Mouse (Mus musculus): ENCODE measurements at regions not wholly inside any gene's neighbourhood (a gene's known extent, or its start where the extent isn't known, plus 50 kb on each side); places are given as distances from the start of the nearest gene placed in this dataset.

DNA sequence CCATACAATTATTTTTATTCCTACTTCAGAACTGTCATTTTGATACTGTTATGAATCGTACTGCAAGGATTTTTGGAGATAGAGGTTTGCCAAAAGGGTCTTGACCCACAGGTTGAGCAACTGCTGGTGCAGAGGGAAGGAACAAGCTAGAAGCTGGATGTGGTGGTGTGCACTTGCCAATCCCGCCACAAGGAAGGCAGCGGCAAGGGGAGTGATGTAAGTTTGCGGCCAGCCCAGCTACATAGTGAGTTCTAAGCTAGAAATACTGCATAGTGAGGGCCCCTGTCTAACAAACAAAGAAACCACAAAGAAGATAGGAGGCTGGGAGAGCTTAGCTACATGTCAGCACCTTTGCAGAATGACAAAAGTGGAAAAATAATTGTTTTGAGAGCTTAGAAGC lies 74.1 kb downstream of the 1700080O16Rik start:
- H3K4me1 ChIP-seq (ENCODE audit: control insufficient read depth in 1 of 2, insufficient read depth in 2 of 2, low read length in 2 of 2), result no peaks in the 10 kb centered on the region
- H3K4me3 ChIP-seq (ENCODE audit: control insufficient read depth in 1 of 2, insufficient read depth in 1 of 2, low read depth in 2 of 2, low read length in 2 of 2), result no peak overlapping the region
- H3K27ac ChIP-seq (ENCODE audit: control insufficient read depth, low read depth, low read length), result no peak overlapping the region
- H3K27me3 ChIP-seq (ENCODE audit: control insufficient read depth in 1 of 2, insufficient read depth in 2 of 2, low read length in 2 of 2), result no peaks in the 10 kb centered on the region
- no peak overlapping the region for H3K9ac ChIP-seq (ENCODE audit: control insufficient read depth, low read depth, low read length, poor library complexity, severe bottlenecking)
- H3K9me3 ChIP-seq (replicated peaks; ENCODE audit: insufficient read depth, low read length), result no peaks in the 10 kb centered on the region
- no peak for DNase-seq (ENCODE audit: low read depth, low spot score)
- no peaks in the 10 kb centered on the region for H3K36me3 ChIP-seq (ENCODE audit: control insufficient read depth in 1 of 2, insufficient read depth in 2 of 2, low read length in 2 of 2)
- no peaks in the 10 kb centered on the region for H3K79me2 ChIP-seq (ENCODE audit: control insufficient read depth, insufficient read depth, low read length, poor library complexity)
- TF ChIP-seq ZC3H11A (IDR thresholded peaks at IDR 0.05; ENCODE audit: low read depth, low read length), result no peak
- no peak for TF ChIP-seq MYC (IDR thresholded peaks at IDR 0.05; ENCODE audit: low read depth, low read length)
- no peak for TF ChIP-seq ZNF384 (IDR thresholded peaks at IDR 0.05; ENCODE audit: low read depth, low read length)
- TF ChIP-seq TBP (IDR thresholded peaks at IDR 0.05; ENCODE audit: low read depth, low read length), result no peak
- TF ChIP-seq MXI1 (IDR thresholded peaks at IDR 0.05; ENCODE audit: low read depth, low read length), result no peak
- TF ChIP-seq POLR2AphosphoS5 (IDR thresholded peaks at IDR 0.05; ENCODE audit: borderline replicate concordance, low read depth, low read length), result no peak
- no peak for TF ChIP-seq UBTF (IDR thresholded peaks at IDR 0.05; ENCODE audit: borderline replicate concordance, insufficient read depth, low read depth, low read length)
- TF ChIP-seq GABPA (IDR thresholded peaks at IDR 0.05; ENCODE audit: low read depth, low read length), result no peak
- no peak for TF ChIP-seq CHD2 (IDR thresholded peaks at IDR 0.05; ENCODE audit: low read length)
- no peak for TF ChIP-seq KAT2A (conservative IDR thresholded peaks at IDR 0.05; ENCODE audit: low read depth, low read length)
- TF ChIP-seq USF2 (IDR thresholded peaks at IDR 0.05; ENCODE audit: borderline replicate concordance in 1 of 2, insufficient read depth in 1 of 2, low read depth in 1 of 2, low read length in 2 of 2), result no peak
- no peak for TF ChIP-seq MAFK (IDR thresholded peaks at IDR 0.05; ENCODE audit: borderline replicate concordance, low read depth, low read length)
- TF ChIP-seq CHD1 (IDR thresholded peaks at IDR 0.05; ENCODE audit: low read depth, low read length), result no peak
- TF ChIP-seq ETS1 (IDR thresholded peaks at IDR 0.05; ENCODE audit: low read depth, low read length), result no peak
- TF ChIP-seq HCFC1 (IDR thresholded peaks at IDR 0.05; ENCODE audit: low read depth, low read length), result no peak
- TF ChIP-seq RAD21 (IDR thresholded peaks at IDR 0.05; ENCODE audit: low read depth, low read length), result no peak
- no peak for TF ChIP-seq JUND (IDR thresholded peaks at IDR 0.05; ENCODE audit: low read depth, low read length)
- no peak for TF ChIP-seq ZKSCAN1 (IDR thresholded peaks at IDR 0.05; ENCODE audit: low read depth, low read length)
- no peak for TF ChIP-seq TCF12 (IDR thresholded peaks at IDR 0.05; ENCODE audit: low read depth, low read length)

DNA sequence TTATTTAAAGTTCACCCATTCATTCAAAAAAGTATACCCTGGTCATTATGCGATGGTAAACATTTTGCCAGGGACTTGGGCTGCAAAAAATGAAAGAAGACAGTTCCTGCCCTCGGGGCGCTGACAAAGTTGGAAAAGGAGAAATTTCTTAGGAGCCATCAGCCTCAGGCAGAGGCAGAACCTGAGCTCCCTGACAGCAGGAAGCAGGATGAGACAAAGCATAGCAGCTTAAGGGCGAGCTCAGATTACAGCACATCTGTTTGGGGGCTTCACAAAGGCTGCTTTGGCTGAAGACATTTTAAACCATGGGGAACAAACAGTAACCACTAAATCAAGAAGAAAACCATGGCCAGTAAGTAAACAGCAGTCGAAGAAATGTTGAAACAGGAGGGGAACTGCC lies 75.5 kb downstream of the 1700080O16Rik start:
- Histone ChIP-seq H3K27me3 (ENCODE audit: control insufficient read depth in 1 of 2, insufficient read depth in 2 of 2, low read length in 2 of 2) (no peaks in the 10 kb centered on the region), H3K27ac (ENCODE audit: control insufficient read depth, low read depth, low read length) (no peak overlapping the region), H3K4me1 (ENCODE audit: control insufficient read depth in 1 of 2, insufficient read depth in 2 of 2, low read length in 2 of 2) (no peaks in the 10 kb centered on the region), H3K9ac (ENCODE audit: control insufficient read depth, low read depth, low read length, poor library complexity, severe bottlenecking) (no peak overlapping the region), H3K79me2 (ENCODE audit: control insufficient read depth, insufficient read depth, low read length, poor library complexity) (no peaks in the 10 kb centered on the region), H3K36me3 (ENCODE audit: control insufficient read depth in 1 of 2, insufficient read depth in 2 of 2, low read length in 2 of 2) (no peaks in the 10 kb centered on the region), H3K9me3 (replicated peaks; ENCODE audit: insufficient read depth, low read length) (no peaks in the 10 kb centered on the region), H3K4me3 (ENCODE audit: control insufficient read depth in 1 of 2, insufficient read depth in 1 of 2, low read depth in 2 of 2, low read length in 2 of 2) (no peak overlapping the region)
- no peak for DNase-seq (ENCODE audit: low read depth, low spot score)
- TF ChIP-seq CHD1 (IDR thresholded peaks at IDR 0.05; ENCODE audit: low read depth, low read length), result no peak
- TF ChIP-seq POLR2A (IDR thresholded peaks at IDR 0.05; ENCODE audit: control insufficient read depth in 1 of 2, insufficient read depth in 1 of 2, low read depth in 1 of 2, low read length in 2 of 2, poor library complexity in 1 of 2), result no peak
- no peak for TF ChIP-seq ELF1 (IDR thresholded peaks at IDR 0.05; ENCODE audit: low read depth, low read length)
- no peak for TF ChIP-seq GATA1 (IDR thresholded peaks at IDR 0.05; ENCODE audit: low read depth, low read length)
- no peak for TF ChIP-seq POLR2AphosphoS2 (IDR thresholded peaks at IDR 0.05; ENCODE audit: low read length)
- TF ChIP-seq CTCF (IDR thresholded peaks at IDR 0.05 in 2 of 3, conservative IDR thresholded peaks at IDR 0.05 in 1 of 3; ENCODE audit: control insufficient read depth in 1 of 3, insufficient read depth in 1 of 3, low read depth in 2 of 3, low read length in 3 of 3, poor library complexity in 1 of 3, severe bottlenecking in 1 of 3), result no peak
- TF ChIP-seq MAZ (IDR thresholded peaks at IDR 0.05; ENCODE audit: low read depth, low read length), result no peak
- no peak for TF ChIP-seq MEF2A (IDR thresholded peaks at IDR 0.05; ENCODE audit: extremely low read depth, insufficient replicate concordance, low read depth, low read length, poor library complexity, severe bottlenecking)
